Mouse (Mus musculus): ENCODE results near the gene Ankrd33b. TPM values are rescaled to one million over a fixed set of nuclear protein-coding genes. Genes with fewer than 3 reads are reported as not detected.

Gene Ankrd33b
- polyA plus RNA-seq, 1 experiment from 2014 or later = 0.74 TPM

DNA sequence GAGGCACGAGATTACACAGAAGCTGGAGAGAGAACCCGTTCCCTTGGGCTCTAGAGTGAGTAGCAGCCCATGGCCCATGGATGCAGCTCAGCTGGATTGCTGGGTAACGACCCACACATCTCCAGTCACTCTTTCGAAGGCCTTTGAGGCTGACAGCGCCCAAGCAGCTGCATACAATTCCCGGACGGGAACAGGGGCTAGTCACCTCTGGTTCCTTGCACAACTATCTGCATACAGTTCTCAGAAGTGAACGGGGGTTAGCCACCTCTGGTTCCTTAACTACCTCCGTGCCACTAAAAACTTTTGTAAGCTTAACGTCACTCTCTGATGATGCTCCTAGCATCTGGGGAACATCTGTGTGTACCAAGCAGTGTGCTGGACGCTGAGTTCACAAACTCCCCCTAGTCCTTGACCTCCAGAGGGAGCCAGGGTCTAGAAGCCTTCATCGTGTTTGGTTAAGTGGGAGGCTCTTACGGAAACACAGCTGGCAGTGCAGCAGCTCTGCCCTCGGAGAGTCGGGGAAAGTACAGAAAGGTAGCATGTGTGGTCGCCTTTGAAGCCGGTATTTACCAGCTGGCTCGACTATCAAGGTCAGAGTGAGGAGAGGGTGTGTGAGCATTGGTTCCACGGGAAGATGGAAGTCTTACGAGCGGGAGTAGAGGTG is 109.4 kb downstream of the Ankrd33b start:
- ATAC-seq (ENCODE audit: insufficient number of reproducible peaks, insufficient read depth, low FRiP score, low TSS enrichment, low read depth) = no peak
- no peak overlapping the region for H3K27ac ChIP-seq
- no peak overlapping the region for H3K9ac ChIP-seq
- H3K36me3 ChIP-seq = 0 out of 2 replicates have a peak, but pooled peaks cover 5% of the 10 kb centered on the region
- H3K27me3 ChIP-seq = no peaks in the 10 kb centered on the region
- peaks cover 23% of the 10 kb centered on the region for H3K4me1 ChIP-seq
- H3K4me3 ChIP-seq = no peak overlapping the region
- WGBS = 65% methylated on average over 21 of the region's 21 CpGs
- no peak overlapping the region for H3K4me2 ChIP-seq
- no peaks in the 10 kb centered on the region for H3K9me3 ChIP-seq

- ATAC-seq (ENCODE audit: insufficient number of reproducible peaks, insufficient read depth, low FRiP score, low TSS enrichment, low read depth) = no peak
- Histone ChIP-seq H3K36me3 (0 out of 2 replicates have a peak, but pooled peaks cover 5% of the 10 kb centered on the region), H3K4me1 (peaks cover 23% of the 10 kb centered on the region), H3K27me3 (no peaks in the 10 kb centered on the region), H3K4me2 (no peak overlapping the region), H3K9me3 (no peaks in the 10 kb centered on the region), H3K27ac (no peak overlapping the region), H3K9ac (no peak overlapping the region), H3K4me3 (no peak overlapping the region)
- WGBS = 80% methylated on average over 1 of the region's 1 CpGs
Measured at GRCm38 (mm10) chr15:31257329-31257728, 110.2 kb downstream of the Ankrd33b start.

GRCm38 (mm10) chr15:31255762-31256161 is 111.8 kb downstream of the Ankrd33b start:
- no peak for ATAC-seq (ENCODE audit: insufficient number of reproducible peaks, insufficient read depth, low FRiP score, low TSS enrichment, low read depth)
- Histone ChIP-seq H3K4me2 (no peak overlapping the region), H3K4me1 (peaks cover 29% of the 10 kb centered on the region), H3K36me3 (0 out of 2 replicates have a peak, but pooled peaks cover 5% of the 10 kb centered on the region), H3K9me3 (no peaks in the 10 kb centered on the region), H3K27me3 (no peaks in the 10 kb centered on the region), H3K9ac (no peak overlapping the region), H3K27ac (no peak overlapping the region), H3K4me3 (no peak overlapping the region)
- WGBS = 65% methylated on average over 6 of the region's 6 CpGs

GRCm38 (mm10) chr15:31254939-31255535 is 112.5 kb downstream of the Ankrd33b start:
- H3K27ac ChIP-seq = no peak overlapping the region
- no peak overlapping the region for H3K4me2 ChIP-seq
- no peaks in the 10 kb centered on the region for H3K27me3 ChIP-seq
- H3K9ac ChIP-seq = no peak overlapping the region
- 0 out of 2 replicates have a peak, but pooled peaks cover 5% of the 10 kb centered on the region for H3K36me3 ChIP-seq
- no peak overlapping the region for H3K4me3 ChIP-seq
- 84% methylated on average over 9 of the region's 9 CpGs for WGBS
- no peak for ATAC-seq (ENCODE audit: insufficient number of reproducible peaks, insufficient read depth, low FRiP score, low TSS enrichment, low read depth)
- H3K4me1 ChIP-seq = peaks cover 36% of the 10 kb centered on the region
- no peaks in the 10 kb centered on the region for H3K9me3 ChIP-seq

DNA sequence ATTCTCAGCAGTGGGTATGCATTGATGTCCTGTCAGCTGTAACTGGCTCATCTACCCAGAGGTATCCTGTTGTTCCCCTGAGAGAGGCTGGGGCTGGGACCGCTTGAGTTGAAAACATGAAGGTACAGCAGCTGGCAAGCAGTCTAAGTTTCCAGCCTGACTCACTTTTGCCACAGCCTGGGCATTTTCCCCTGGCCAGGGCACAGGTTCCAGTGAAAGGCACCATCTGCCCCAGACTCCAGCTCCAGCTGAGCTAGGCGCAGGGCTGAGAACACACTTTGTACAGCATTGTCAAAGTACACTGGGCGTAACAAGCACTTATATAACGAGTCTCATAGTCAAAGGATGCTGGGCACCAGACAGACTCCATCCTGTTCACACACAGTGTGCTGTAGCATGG is 113.6 kb downstream of the Ankrd33b start:
- no peak overlapping the region for H3K4me2 ChIP-seq
- no peaks in the 10 kb centered on the region for H3K27me3 ChIP-seq
- H3K9ac ChIP-seq = no peak overlapping the region
- 88% methylated on average over 4 of the region's 4 CpGs for WGBS
- 0 out of 2 replicates have a peak, but pooled peaks cover 5% of the 10 kb centered on the region for H3K36me3 ChIP-seq
- no peak for ATAC-seq (ENCODE audit: insufficient number of reproducible peaks, insufficient read depth, low FRiP score, low TSS enrichment, low read depth)
- no peak overlapping the region for H3K4me3 ChIP-seq
- no peaks in the 10 kb centered on the region for H3K9me3 ChIP-seq
- peaks cover 46% of the 10 kb centered on the region for H3K4me1 ChIP-seq
- H3K27ac ChIP-seq = no peak overlapping the region

DNA sequence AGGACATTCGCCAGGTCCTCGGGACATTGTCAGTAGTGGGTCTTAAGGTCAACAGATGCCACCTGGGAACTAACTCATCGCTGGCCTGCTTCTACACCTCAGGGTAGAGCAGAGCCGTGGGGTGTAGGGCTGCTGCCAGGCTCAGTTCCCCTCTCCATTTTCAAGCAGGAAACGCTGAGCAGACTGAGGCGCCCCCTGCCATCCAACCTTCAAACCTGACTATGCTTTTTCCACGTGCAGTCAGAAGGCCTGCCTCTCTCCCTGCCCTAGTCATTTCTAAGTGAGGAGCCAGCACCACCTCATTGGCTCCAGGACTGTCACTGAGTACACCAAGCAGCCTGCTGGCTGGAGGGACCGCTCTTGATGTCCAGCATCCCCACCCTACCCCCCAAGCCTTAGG is 114.1 kb downstream of the Ankrd33b start:
- ATAC-seq (ENCODE audit: insufficient number of reproducible peaks, insufficient read depth, low FRiP score, low TSS enrichment, low read depth) = no peak
- WGBS = 63% methylated on average over 8 of the region's 8 CpGs
- Histone ChIP-seq H3K36me3 (0 out of 2 replicates have a peak, but pooled peaks cover 5% of the 10 kb centered on the region), H3K4me1 (peaks cover 52% of the 10 kb centered on the region), H3K27ac (no peak overlapping the region), H3K9ac (no peak overlapping the region), H3K27me3 (no peaks in the 10 kb centered on the region), H3K4me2 (no peak overlapping the region), H3K9me3 (no peaks in the 10 kb centered on the region), H3K4me3 (no peak overlapping the region)

- Histone ChIP-seq H3K4me1 (peaks cover 55% of the 10 kb centered on the region), H3K27ac (no peak overlapping the region), H3K9ac (no peak overlapping the region), H3K27me3 (no peaks in the 10 kb centered on the region), H3K9me3 (no peaks in the 10 kb centered on the region), H3K4me2 (no peak overlapping the region), H3K4me3 (no peak overlapping the region), H3K36me3 (0 out of 2 replicates have a peak, but pooled peaks cover 5% of the 10 kb centered on the region)
- 75% methylated on average over 16 of the region's 16 CpGs for WGBS
- no peak for ATAC-seq (ENCODE audit: insufficient number of reproducible peaks, insufficient read depth, low FRiP score, low TSS enrichment, low read depth)
Measured at GRCm38 (mm10) chr15:31252590-31253311, 114.8 kb downstream of the Ankrd33b start.

DNA sequence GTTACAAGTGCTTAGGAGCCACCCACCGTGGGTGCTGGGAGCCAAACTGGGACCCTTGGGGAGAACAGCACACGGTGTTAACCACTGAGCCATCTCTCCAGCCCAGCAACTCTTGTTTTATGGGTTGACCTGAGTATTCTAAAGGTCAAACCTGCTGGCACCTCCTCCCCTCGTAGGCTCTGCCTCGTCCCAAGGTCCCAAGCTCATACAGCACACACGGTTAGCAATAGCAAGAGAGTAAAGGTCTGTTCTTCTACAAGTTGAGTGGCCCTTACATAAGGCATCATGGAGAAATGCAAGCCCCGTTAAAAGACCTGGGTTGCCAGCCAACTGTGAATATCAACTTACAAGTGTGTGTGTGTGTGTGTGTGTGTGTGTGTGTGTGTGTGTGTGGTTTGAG is 116.3 kb downstream of the Ankrd33b start:
- no peak overlapping the region for H3K4me2 ChIP-seq
- H3K9ac ChIP-seq = no peak overlapping the region
- 75% methylated on average over 6 of the region's 6 CpGs for WGBS
- H3K27me3 ChIP-seq = no peaks in the 10 kb centered on the region
- peaks cover 60% of the 10 kb centered on the region for H3K4me1 ChIP-seq
- H3K4me3 ChIP-seq = no peak overlapping the region
- no peaks in the 10 kb centered on the region for H3K9me3 ChIP-seq
- no peak overlapping the region for H3K27ac ChIP-seq
- no peak for ATAC-seq (ENCODE audit: insufficient number of reproducible peaks, insufficient read depth, low FRiP score, low TSS enrichment, low read depth)
- H3K36me3 ChIP-seq = 0 out of 2 replicates have a peak, but pooled peaks cover 5% of the 10 kb centered on the region

GRCm38 (mm10) chr15:31250676-31251075 is 116.8 kb downstream of the Ankrd33b start:
- H3K4me2 ChIP-seq = no peak overlapping the region
- H3K27ac ChIP-seq = no peak overlapping the region
- WGBS = 61% methylated on average over 3 of the region's 3 CpGs
- no peak overlapping the region for H3K4me3 ChIP-seq
- H3K9ac ChIP-seq = no peak overlapping the region
- ATAC-seq (ENCODE audit: insufficient number of reproducible peaks, insufficient read depth, low FRiP score, low TSS enrichment, low read depth) = no peak
- H3K9me3 ChIP-seq = no peaks in the 10 kb centered on the region
- no peaks in the 10 kb centered on the region for H3K27me3 ChIP-seq
- peaks cover 59% of the 10 kb centered on the region for H3K4me1 ChIP-seq
- peaks cover 5% of the 10 kb centered on the region; the same call in 1 of the 2 replicates for H3K36me3 ChIP-seq

GRCm38 (mm10) chr15:31250027-31250426 is 117.5 kb downstream of the Ankrd33b start:
- 71% methylated on average over 2 of the region's 2 CpGs for WGBS
- no peak overlapping the region for H3K27ac ChIP-seq
- H3K4me1 ChIP-seq = peaks cover 60% of the 10 kb centered on the region

DNA sequence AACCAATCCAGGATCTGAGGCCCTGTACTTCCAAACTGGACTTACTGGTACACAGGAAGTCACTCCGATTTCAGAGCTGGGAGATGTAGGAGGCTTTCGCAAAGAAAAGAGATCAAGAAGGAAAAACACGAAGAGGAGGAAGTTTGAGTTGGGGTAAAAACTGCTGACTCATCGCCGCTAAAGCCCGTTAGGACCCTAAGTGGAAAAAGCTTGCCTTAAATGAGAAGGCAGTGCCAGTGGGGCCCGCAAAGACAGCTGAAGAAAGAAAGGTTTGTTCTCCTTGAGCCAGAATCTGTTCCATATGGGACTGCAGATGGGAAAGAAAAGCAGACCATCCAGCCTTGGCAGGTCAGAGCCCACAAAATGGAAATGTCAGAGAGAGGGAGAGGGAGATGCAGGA is 118.6 kb downstream of the Ankrd33b start:
- Histone ChIP-seq H3K9ac (0 out of 2 replicates have a peak overlapping the region, but pooled peaks have one; percentile 11), H3K4me1 (peaks cover 60% of the 10 kb centered on the region), H3K9me3 (no peaks in the 10 kb centered on the region), H3K27me3 (no peaks in the 10 kb centered on the region), H3K4me2 (peak overlapping the region; percentile 14; the same call in 1 of the 2 replicates), H3K36me3 (peaks cover 3% of the 10 kb centered on the region), H3K27ac (peak overlapping the region; percentile 81), H3K4me3 (no peak overlapping the region)
- WGBS = 26% methylated on average over 7 of the region's 7 CpGs
- no peak for ATAC-seq (ENCODE audit: insufficient number of reproducible peaks, insufficient read depth, low FRiP score, low TSS enrichment, low read depth)

More at GRCm38 (mm10) chr15:31250027-31250426, 117.5 kb downstream of the Ankrd33b start:
- Histone ChIP-seq H3K9ac (no peak overlapping the region), H3K4me2 (no peak overlapping the region), H3K4me3 (no peak overlapping the region), H3K36me3 (peaks cover 5% of the 10 kb centered on the region; the same call in 1 of the 2 replicates), H3K27me3 (no peaks in the 10 kb centered on the region), H3K9me3 (no peaks in the 10 kb centered on the region)
- ATAC-seq (ENCODE audit: insufficient number of reproducible peaks, insufficient read depth, low FRiP score, low TSS enrichment, low read depth) = no peak
